Mouse (Mus musculus): ENCODE results near the gene Stk35. TPM values are rescaled to one million over a fixed set of nuclear protein-coding genes. Genes with fewer than 3 reads are reported as not detected.
"Not testable (repeated sequence)": the region's sequence is repeated elsewhere in the genome, so short reads cannot be mapped to it uniquely, and the experiment has no call there.

Gene Stk35
- polyA plus RNA-seq, 1 experiment, result 25.0 TPM

GRCm38 (mm10) chr2:129845826-129846225, 45.5 kb downstream of the Stk35 start:
- H3K36me3 ChIP-seq (ENCODE audit: control insufficient read depth, insufficient read depth, low read length), result no peaks in the 10 kb centered on the region
- DNase-seq, result no peak
- no peak overlapping the region for H3K27ac ChIP-seq (ENCODE audit: control insufficient read depth, insufficient read depth, low read length)
- H3K4me3 ChIP-seq (ENCODE audit: control insufficient read depth, insufficient read depth, low read length), result no peak overlapping the region
- WGBS, result 93% methylated on average over 3 of the region's 3 CpGs
- no peaks in the 10 kb centered on the region for H3K27me3 ChIP-seq (ENCODE audit: control insufficient read depth, insufficient read depth, low read length)
- TF ChIP-seq CTCF (IDR thresholded peaks at IDR 0.05; ENCODE audit: borderline replicate concordance, control insufficient read depth, extremely low read depth, insufficient read depth, low read length, poor library complexity), result no peak
- TF ChIP-seq POLR2A (IDR thresholded peaks at IDR 0.05; ENCODE audit: control insufficient read depth, extremely low read depth, insufficient read depth, low read length, poor library complexity), result no peak
- H3K4me1 ChIP-seq (replicated peaks; ENCODE audit: control insufficient read depth, insufficient read depth, low read length), result no peaks in the 10 kb centered on the region

GRCm38 (mm10) chr2:129846501-129846900, 46.2 kb downstream of the Stk35 start:
- no peaks in the 10 kb centered on the region for H3K36me3 ChIP-seq (ENCODE audit: control insufficient read depth, insufficient read depth, low read length)
- no peaks in the 10 kb centered on the region for H3K4me1 ChIP-seq (replicated peaks; ENCODE audit: control insufficient read depth, insufficient read depth, low read length)
- no peak for DNase-seq
- H3K27ac ChIP-seq (ENCODE audit: control insufficient read depth, insufficient read depth, low read length), result no peak overlapping the region
- H3K4me3 ChIP-seq (ENCODE audit: control insufficient read depth, insufficient read depth, low read length), result no peak overlapping the region
- H3K27me3 ChIP-seq (ENCODE audit: control insufficient read depth, insufficient read depth, low read length), result no peaks in the 10 kb centered on the region
- WGBS, result 98% methylated on average over 2 of the region's 2 CpGs
- no peak for TF ChIP-seq CTCF (IDR thresholded peaks at IDR 0.05; ENCODE audit: borderline replicate concordance, control insufficient read depth, extremely low read depth, insufficient read depth, low read length, poor library complexity)
- TF ChIP-seq POLR2A (IDR thresholded peaks at IDR 0.05; ENCODE audit: control insufficient read depth, extremely low read depth, insufficient read depth, low read length, poor library complexity), result no peak

- H3K27ac ChIP-seq (ENCODE audit: control insufficient read depth, insufficient read depth, low read length); H3K4me1 ChIP-seq (replicated peaks; ENCODE audit: control insufficient read depth, insufficient read depth, low read length); H3K36me3 ChIP-seq (ENCODE audit: control insufficient read depth, insufficient read depth, low read length); DNase-seq; H3K27me3 ChIP-seq (ENCODE audit: control insufficient read depth, insufficient read depth, low read length); H3K4me3 ChIP-seq (ENCODE audit: control insufficient read depth, insufficient read depth, low read length): not testable (repeated sequence)
- WGBS, result 70% methylated on average over 3 of the region's 3 CpGs
Measured at GRCm38 (mm10) chr2:129849078-129849477, 48.8 kb downstream of the Stk35 start.

- Histone ChIP-seq H3K27ac (ENCODE audit: control insufficient read depth, insufficient read depth, low read length) (no peak overlapping the region), H3K36me3 (ENCODE audit: control insufficient read depth, insufficient read depth, low read length) (no peaks in the 10 kb centered on the region), H3K4me1 (replicated peaks; ENCODE audit: control insufficient read depth, insufficient read depth, low read length) (no peaks in the 10 kb centered on the region), H3K27me3 (ENCODE audit: control insufficient read depth, insufficient read depth, low read length) (no peaks in the 10 kb centered on the region), H3K4me3 (ENCODE audit: control insufficient read depth, insufficient read depth, low read length) (no peak overlapping the region)
- no peak for TF ChIP-seq POLR2A (IDR thresholded peaks at IDR 0.05; ENCODE audit: control insufficient read depth, extremely low read depth, insufficient read depth, low read length, poor library complexity)
- no peak for TF ChIP-seq CTCF (IDR thresholded peaks at IDR 0.05; ENCODE audit: borderline replicate concordance, control insufficient read depth, extremely low read depth, insufficient read depth, low read length, poor library complexity)
- DNase-seq, result no peak
- WGBS, result 40% methylated on average over 4 of the region's 4 CpGs
Measured at GRCm38 (mm10) chr2:129851512-129851911, 51.2 kb downstream of the Stk35 start.

- H3K27ac ChIP-seq (ENCODE audit: control insufficient read depth, insufficient read depth, low read length), result no peak overlapping the region
- H3K27me3 ChIP-seq (ENCODE audit: control insufficient read depth, insufficient read depth, low read length), result no peaks in the 10 kb centered on the region
- DNase-seq, result no peak
- no peaks in the 10 kb centered on the region; the same call in 1 of the 2 replicates for H3K4me1 ChIP-seq (replicated peaks; ENCODE audit: control insufficient read depth, insufficient read depth, low read length)
- no peak for TF ChIP-seq POLR2A (IDR thresholded peaks at IDR 0.05; ENCODE audit: control insufficient read depth, extremely low read depth, insufficient read depth, low read length, poor library complexity)
- TF ChIP-seq CTCF (IDR thresholded peaks at IDR 0.05; ENCODE audit: borderline replicate concordance, control insufficient read depth, extremely low read depth, insufficient read depth, low read length, poor library complexity), result no peak
- WGBS, result 76% methylated on average over 5 of the region's 5 CpGs
- H3K4me3 ChIP-seq (ENCODE audit: control insufficient read depth, insufficient read depth, low read length), result no peak overlapping the region
- H3K36me3 ChIP-seq (ENCODE audit: control insufficient read depth, insufficient read depth, low read length), result no peaks in the 10 kb centered on the region
Measured at GRCm38 (mm10) chr2:129863256-129863655, 62.9 kb downstream of the Stk35 start.

GRCm38 (mm10) chr2:129864958-129865357, 64.6 kb downstream of the Stk35 start:
- no peak for DNase-seq
- Histone ChIP-seq H3K4me3 (ENCODE audit: control insufficient read depth, insufficient read depth, low read length) (no peak overlapping the region), H3K27me3 (ENCODE audit: control insufficient read depth, insufficient read depth, low read length) (no peaks in the 10 kb centered on the region), H3K27ac (ENCODE audit: control insufficient read depth, insufficient read depth, low read length) (no peak overlapping the region), H3K36me3 (ENCODE audit: control insufficient read depth, insufficient read depth, low read length) (no peaks in the 10 kb centered on the region), H3K4me1 (replicated peaks; ENCODE audit: control insufficient read depth, insufficient read depth, low read length) (no peaks in the 10 kb centered on the region; the same call in 1 of the 2 replicates)
- 51% methylated on average over 3 of the region's 3 CpGs for WGBS
- no peak for TF ChIP-seq CTCF (IDR thresholded peaks at IDR 0.05; ENCODE audit: borderline replicate concordance, control insufficient read depth, extremely low read depth, insufficient read depth, low read length, poor library complexity)
- no peak for TF ChIP-seq POLR2A (IDR thresholded peaks at IDR 0.05; ENCODE audit: control insufficient read depth, extremely low read depth, insufficient read depth, low read length, poor library complexity)

GRCm38 (mm10) chr2:129869151-129869550, 68.8 kb downstream of the Stk35 start:
- no peak for TF ChIP-seq CTCF (IDR thresholded peaks at IDR 0.05; ENCODE audit: borderline replicate concordance, control insufficient read depth, extremely low read depth, insufficient read depth, low read length, poor library complexity)
- no peak for TF ChIP-seq POLR2A (IDR thresholded peaks at IDR 0.05; ENCODE audit: control insufficient read depth, extremely low read depth, insufficient read depth, low read length, poor library complexity)
- no peaks in the 10 kb centered on the region; the same call in 1 of the 2 replicates for H3K4me1 ChIP-seq (replicated peaks; ENCODE audit: control insufficient read depth, insufficient read depth, low read length)
- DNase-seq, result no peak
- 98% methylated on average over 5 of the region's 5 CpGs for WGBS
- no peak overlapping the region for H3K4me3 ChIP-seq (ENCODE audit: control insufficient read depth, insufficient read depth, low read length)
- H3K36me3 ChIP-seq (ENCODE audit: control insufficient read depth, insufficient read depth, low read length), result no peaks in the 10 kb centered on the region
- no peaks in the 10 kb centered on the region for H3K27me3 ChIP-seq (ENCODE audit: control insufficient read depth, insufficient read depth, low read length)
- no peak overlapping the region for H3K27ac ChIP-seq (ENCODE audit: control insufficient read depth, insufficient read depth, low read length)

Measured in thymus, adult 2 months (tissue).